Mouse (Mus musculus) heart, postnatal 0 days (tissue): ENCODE results near the gene Fam163a.

ENCODE experiments used
- CTCF ChIP-seq: IDR thresholded peaks from 2 replicates; pipeline ENCODE4 v1.5.1; 2016; ENCODE audit warnings: antibody characterized with exemption, control low read depth, low read depth
- EP300 ChIP-seq: IDR thresholded peaks from 2 replicates; pipeline ENCODE4 v1.6.1; 2016; ENCODE audit warnings: antibody characterized with exemption, low read depth

DNA sequence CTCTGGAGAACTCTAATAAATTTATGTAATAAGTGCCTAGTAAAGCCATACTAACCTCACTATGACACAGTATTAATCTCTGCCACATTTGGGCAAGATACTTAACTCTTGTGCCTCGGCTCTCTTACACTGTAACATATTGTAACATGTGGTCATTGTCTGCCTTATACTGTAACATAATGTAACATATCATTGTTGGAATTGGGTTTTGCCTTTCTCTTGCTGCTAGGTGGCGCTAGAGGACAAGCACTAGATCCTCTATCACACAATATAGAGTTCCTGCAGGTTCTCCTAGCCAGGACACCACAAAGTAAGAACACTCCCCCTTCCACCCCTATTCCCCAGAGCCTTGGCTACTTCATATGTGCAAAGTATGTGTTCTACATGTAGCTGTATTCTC lies 36.2 kb upstream of the Fam163a start:
- TF ChIP-seq CTCF (peak; percentile 48), EP300 (no peak)
